Mouse (Mus musculus): ENCODE data around the gene Mat2a. TPM values are rescaled to one million over a fixed set of nuclear protein-coding genes. Genes with fewer than 3 reads are reported as not detected.
A peak's percentile ranks its signal among the peaks of the same experiment; 100 is the strongest.
"Not testable (repeated sequence)": the region's sequence is repeated elsewhere in the genome, so short reads cannot be mapped to it uniquely, and the experiment has no call there.

The Mat2a gene
- total RNA-seq (2021) = 100 to 1,000 TPM; 176 to 196 TPM
- long read RNA-seq, experiment 1, transcript Mat2a-201 (9 exons, 2,804 nt) = major isoform, 154 of 262 reads
- long read RNA-seq, experiment 1, transcript Mat2a-202 (8 exons, 3,387 nt) = minor isoform, 77 of 262 reads
- long read RNA-seq, experiment 1, partial matches to known transcripts = 4 of 262 reads
- long read RNA-seq, experiment 1, other reads (novel, unspliced or antisense) = 27 of 262 reads
- long read RNA-seq, experiment 2, transcript Mat2a-201 (9 exons, 2,804 nt) = major isoform, 150 of 260 reads
- long read RNA-seq, experiment 2, transcript Mat2a-202 (8 exons, 3,387 nt) = minor isoform, 91 of 260 reads
- long read RNA-seq, experiment 2, partial matches to known transcripts = 4 of 260 reads
- long read RNA-seq, experiment 2, other reads (novel, unspliced or antisense) = 14 of 260 reads

DNA sequence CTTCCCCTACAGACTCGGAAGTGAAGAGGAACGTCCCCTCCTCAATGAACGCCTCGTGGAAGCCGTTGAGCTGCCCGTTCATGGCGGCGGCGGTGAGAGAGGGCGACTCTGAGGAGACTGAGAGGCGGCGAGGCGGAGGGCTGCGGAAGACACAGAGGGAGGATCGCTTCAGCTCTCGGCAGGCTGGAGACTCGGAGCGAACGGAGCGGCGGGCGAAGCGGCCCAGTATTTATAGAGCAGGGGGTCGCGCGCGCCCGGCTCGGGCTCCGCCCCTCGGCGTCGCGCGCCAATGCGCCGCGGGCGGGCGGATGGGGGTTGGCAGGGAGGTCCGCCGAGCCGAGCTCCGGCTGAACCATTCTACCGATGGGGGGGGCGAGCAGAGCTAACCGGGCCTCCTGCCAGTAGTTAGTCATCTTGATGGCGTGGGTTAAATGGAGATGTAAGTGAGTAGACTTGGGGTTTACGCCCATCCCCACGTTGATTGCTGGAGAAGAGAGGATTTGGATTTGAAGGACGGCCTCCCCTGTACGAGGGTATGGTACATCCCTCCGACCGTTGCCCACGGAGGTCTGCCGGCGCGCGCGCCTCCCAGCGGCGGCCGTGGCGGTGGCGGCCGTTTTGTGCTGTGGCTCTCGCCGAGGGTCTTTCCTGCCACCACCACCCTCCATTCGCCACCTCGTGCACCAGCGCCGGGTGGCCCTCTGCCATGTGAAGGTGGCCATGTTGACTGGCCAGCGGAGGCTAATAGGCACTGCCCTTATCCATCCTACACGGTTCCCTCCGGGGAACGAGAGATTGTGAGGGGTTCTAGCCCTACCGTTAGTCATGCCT, at the start of gene Mat2a:
Gene Mat2a (minus strand): TSS at position 204 of the 831 bp plus-strand sequence.
- peak; percentile 97 for DNase-seq (ENCODE audit: low spot score in 2 of 2)

- DNase-seq (ENCODE audit: low spot score in 2 of 2) = no peak
These were observed 49.5 kb upstream of the Mat2a start for GRCm38 (mm10) chr6:72488850-72489249.

DNA sequence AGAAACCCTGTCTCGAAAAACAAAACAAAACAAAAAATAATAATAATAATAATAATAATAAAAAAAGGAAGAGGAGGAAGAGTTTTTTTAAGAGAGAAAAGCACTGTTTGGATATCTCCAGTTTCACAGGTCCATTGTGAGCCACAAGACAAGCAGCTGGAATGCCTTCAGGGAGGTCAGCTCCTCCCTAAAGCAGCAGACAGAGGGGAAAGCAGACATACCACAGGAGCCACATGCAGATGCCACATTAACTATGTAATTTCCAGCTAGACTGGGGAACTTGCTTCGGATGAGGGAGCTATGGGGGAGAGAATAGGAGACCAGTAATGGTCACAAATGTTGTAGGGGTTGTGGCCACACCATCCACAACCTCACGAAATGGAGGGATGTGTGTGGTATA, 47.9 kb upstream of the Mat2a start:
- no peak for DNase-seq (ENCODE audit: low spot score in 2 of 2)

DNA sequence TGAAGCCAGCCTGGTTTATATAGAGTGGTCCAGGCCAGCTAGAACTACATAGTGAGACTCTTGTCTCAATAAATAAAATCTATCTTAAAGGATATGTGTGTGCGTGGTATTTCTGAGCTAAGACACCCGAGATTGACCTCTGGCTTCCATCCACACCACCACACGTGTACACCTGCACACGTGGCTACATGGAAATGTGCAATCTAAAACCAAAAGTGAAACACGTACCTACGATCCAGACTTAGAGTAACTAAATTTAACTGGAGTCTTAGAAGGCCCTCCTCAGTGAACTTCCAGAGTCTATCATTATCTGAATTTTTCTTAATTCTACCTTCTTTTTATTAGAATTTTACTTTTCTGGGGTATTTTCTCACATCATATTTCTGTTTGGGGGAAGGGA, 46.9 kb upstream of the Mat2a start:
- no peak for DNase-seq (ENCODE audit: low spot score in 2 of 2)

GRCm38 (mm10) chr6:72484887-72485286, 45.5 kb upstream of the Mat2a start:
- DNase-seq (ENCODE audit: low spot score in 2 of 2) = no peak

DNA sequence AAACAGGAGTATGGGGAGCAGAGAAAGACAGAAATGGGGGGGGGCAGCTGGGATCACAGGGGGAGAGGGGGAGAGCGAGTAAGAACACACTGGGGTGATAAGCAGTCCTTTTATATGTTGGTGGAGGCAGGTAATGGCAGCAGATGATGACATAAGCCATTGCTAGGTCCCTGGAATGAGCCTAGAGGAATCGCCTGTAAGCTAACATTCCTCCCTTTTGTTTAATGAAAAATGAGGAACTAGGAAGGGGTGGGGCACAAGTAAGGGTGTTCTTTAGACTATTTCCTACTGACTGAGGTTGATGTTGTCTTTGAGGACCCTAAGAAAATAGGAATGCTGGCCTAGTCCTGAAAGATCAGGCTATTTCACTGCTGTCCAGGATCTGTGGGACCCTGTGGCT, 42.8 kb upstream of the Mat2a start:
- DNase-seq (ENCODE audit: low spot score in 2 of 2) = no peak

DNA sequence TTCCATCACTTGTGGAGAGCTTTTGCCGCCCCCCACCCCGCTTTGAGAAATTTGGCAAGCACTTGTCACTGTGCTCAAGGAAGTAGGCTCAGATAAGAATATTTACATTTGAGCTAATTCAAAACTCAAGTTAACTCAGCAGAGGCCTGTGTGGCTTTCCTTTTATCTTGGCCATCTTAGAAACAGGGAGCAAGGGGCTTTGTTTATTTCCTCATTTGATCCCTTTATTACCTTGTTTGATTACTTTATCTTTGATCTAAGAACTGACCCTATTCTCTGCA, 41.0 kb upstream of the Mat2a start:
- no peak for DNase-seq (ENCODE audit: low spot score in 2 of 2)

DNA sequence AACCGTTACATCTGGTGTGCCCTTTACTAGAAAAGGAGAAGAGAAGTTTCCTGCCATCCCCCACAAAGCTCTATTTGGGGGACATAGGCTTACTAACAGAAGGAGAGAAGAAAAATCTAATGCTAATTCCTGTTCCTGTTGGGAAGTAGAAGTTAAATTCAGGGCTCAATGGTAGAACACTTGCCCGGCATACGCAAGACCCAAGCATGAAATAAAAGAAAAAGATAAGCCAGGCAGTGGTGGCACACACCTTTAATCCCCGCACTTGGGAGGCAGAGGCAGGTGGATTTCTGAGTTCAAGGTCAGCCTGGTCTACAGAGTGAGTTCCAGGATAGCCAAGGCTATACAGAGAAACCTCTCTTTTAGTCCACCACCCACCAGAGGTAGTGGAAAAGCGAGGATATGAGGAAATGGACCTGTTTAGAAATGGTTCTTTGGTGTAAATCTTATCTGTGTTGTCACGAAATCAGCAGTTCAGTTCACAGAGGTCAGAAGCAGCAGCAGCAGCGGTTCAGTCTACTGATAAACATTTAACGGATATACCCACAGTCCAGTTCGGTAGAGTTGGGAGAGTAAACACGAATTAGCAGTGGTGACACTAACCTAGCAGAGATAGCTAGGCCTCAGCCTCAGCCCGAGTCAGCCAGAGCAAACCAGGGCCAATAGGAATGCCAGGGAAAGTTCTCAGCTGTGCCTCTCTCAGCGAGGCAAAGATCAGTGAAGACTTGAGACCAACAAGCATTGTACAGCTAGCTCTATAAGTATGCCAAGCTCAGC, 40.5 kb upstream of the Mat2a start:
- no peak for DNase-seq (ENCODE audit: low spot score in 2 of 2)

DNA sequence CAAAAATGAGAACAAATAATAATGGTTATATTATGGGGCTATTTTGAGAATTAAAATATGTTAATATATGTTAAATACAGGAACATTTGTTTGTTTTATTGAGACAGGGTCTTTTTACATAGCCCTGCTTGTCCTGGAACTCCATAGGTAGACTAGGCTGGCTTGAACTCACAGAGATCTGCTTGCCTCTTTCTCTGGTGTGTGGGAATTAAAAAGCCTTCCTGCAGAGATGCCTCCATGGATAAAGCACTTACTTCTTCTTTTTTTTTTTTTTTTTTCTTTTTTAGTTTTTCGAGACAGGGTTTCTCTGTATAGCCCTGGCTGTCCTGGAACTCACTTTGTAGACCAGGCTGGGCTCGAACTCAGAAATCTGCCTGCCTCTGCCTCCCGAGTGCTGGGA, 39.3 kb upstream of the Mat2a start:
- not testable (repeated sequence) for DNase-seq (ENCODE audit: low spot score in 2 of 2)

- no peak for DNase-seq (ENCODE audit: low spot score in 2 of 2)
These were observed 38.3 kb upstream of the Mat2a start for GRCm38 (mm10) chr6:72477621-72478020.

- no peak for DNase-seq (ENCODE audit: low spot score in 2 of 2)
These were observed 37.5 kb upstream of the Mat2a start for GRCm38 (mm10) chr6:72476836-72477235.

DNA sequence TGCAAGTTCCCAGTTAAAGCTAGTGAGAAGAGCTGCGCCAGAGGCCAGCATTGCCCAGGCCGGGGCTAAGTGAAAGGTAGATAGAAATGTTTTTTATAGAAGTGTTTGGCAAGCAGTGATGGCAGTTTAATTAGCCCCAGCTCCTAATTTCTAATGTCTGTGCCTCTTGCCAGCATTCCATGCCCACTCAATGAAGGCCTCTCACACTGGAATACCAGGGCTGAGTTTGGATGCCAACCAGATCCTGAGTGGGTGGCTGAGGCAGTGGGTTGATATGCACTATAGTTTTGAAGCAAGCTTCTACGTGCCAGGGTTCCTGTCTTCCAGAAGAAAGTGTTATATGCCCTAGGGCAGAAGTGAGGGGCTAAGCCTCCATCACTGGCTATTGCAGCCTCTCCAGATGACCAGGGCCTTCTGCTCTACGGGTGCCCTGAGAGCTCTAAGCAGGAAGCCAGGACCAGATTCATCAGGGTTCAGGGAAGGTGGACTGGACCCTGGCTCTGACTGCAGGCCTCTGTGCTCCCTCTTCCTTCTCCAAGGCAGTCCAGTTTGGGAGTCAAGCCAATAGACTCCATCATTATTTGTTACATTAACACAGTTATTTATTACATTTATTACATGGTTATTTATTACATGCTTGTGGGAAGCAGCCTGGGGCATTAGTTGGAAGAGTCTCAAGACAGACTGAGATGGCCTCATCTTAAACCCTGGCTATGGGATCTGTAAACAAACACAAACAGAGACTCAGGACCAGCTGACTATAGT, 36.0 kb upstream of the Mat2a start:
- peak; percentile 35 to 39 for DNase-seq (ENCODE audit: low spot score in 2 of 2)

DNA sequence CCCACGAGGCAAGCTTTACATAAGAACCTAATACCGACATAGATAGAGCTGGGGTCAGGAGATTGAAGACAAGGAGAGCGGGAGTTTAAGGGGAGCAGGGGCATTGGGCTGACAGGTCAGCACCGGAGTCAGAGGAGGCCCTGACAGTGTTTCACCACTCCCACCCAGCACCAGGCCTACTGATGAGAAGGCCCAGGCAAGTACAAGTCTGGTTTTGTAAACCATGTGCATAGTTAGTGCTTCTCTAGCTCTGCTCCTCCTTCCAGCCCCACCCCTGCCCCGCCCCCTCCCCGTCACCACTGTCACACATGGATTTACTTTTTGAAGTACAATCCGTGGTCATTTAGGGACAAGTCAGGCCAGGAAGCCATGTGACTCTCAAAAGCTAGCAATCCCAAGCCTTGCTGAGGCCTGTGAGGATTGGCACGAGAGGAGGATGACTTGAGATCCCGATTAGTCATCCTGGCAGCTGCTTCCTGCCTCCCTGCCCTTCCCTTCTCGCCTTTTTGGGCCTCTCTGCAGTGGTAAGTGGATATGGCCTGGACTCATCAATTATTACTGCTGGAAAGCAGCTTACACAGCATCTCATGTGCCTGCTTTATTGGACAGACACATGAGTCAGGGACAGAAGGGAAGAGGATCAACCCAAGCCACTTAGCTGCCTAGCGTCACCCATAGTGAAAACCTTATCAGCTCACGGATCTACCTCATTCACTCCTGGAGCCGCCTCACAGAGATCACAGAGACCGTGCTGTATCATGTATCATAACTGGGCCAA, 34.1 kb upstream of the Mat2a start:
- DNase-seq (ENCODE audit: low spot score in 2 of 2) = no peak

- no peak for DNase-seq (ENCODE audit: low spot score in 2 of 2)
These were observed 26.8 kb upstream of the Mat2a start for GRCm38 (mm10) chr6:72466171-72466570.

- DNase-seq (ENCODE audit: low spot score in 2 of 2) = no peak
These were observed 26.2 kb upstream of the Mat2a start for GRCm38 (mm10) chr6:72465361-72466157.

DNA sequence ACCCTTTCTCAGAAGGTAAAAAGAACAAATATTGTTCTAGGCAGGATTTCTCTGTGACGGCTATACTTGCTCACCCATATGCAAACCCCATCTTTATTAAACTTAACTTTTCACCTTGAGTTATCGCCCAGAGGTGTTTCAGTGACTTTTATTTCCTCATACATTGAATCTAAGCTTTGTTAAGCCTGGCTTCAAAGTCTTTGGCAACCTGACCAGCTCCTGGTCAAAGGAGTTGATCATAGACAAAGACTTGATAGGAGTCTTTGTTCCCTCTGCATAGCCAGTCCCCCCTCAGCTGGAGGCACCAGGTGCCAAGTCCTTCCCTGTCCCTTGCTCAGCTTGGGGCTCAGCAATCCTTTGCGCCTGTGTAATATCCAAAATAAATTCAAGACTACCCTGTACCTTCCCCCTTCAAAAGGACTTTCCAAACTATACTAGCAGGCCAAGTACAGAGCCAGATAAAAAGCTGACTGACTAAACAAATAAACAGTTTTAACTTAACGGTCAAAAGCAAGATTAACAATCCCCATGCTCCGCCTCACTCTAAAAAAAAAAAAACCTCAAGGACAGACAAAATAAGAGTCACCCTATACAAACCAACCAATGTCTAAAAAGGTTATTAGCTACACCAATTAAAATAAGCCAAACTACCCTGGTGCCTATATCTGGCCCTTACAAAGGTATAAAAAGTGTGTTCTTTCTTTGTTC, 23.3 kb upstream of the Mat2a start:
- not testable (repeated sequence) for DNase-seq (ENCODE audit: low spot score in 2 of 2)

DNA sequence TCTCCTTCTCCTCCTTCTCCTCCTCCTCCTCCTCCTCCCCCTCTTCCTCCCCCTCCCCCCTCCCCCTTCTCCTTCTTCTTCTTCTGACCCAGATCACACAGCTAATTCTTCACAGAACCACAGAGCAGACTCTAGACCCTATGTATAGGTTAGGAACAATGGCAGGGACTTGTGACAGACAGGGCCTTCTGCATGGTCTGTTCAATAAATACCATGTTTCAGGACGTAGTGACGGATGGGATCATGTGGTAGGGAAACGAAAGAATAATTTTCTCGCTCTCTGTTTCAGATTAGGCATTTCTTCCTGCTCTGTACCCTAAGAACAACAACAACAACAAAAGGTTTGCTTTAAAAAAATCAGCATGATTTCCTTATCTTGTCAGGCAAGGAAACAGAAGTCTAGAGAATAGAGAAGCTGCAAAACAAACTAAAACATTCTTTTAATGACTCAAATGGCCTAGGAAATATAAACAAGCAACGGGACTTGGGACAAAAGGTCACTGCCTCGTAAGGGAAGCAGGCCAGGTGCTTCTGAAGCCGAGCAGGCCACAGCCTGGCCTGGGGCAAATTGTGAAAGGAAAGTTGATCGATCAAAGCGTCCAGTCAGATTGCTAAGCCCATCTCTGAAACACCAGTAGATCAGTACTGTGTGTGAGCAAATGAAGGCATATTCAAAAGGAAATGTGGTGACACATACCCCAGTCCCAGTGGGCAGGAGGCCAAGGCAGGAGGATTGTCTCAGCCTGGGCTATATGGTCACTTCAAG, 20.9 kb upstream of the Mat2a start:
- DNase-seq (ENCODE audit: low spot score in 2 of 2) = no peak

GRCm38 (mm10) chr6:72458921-72459320, 19.6 kb upstream of the Mat2a start:
- DNase-seq (ENCODE audit: low spot score in 2 of 2) = no peak
